Mouse (Mus musculus) T-helper 17 cell (primary cell): ENCODE measurements at regions not wholly inside any gene's neighbourhood (a gene's known extent, or its start where the extent isn't known, plus 50 kb on each side); places are given as distances from the start of the nearest gene placed in this dataset.

ENCODE experiments used
- in situ Hi-C, 2 experiments: fragments of 300-600 bp; cut with MboI, MseI; formaldehyde crosslinking; loops; 1 replicate in 1 of 2; 2 replicates in 1 of 2; pipeline ENCODE4 v1.15.1; 2025; ENCODE audit warnings: high pct_unique_total_duplicates in 2 of 2

DNA sequence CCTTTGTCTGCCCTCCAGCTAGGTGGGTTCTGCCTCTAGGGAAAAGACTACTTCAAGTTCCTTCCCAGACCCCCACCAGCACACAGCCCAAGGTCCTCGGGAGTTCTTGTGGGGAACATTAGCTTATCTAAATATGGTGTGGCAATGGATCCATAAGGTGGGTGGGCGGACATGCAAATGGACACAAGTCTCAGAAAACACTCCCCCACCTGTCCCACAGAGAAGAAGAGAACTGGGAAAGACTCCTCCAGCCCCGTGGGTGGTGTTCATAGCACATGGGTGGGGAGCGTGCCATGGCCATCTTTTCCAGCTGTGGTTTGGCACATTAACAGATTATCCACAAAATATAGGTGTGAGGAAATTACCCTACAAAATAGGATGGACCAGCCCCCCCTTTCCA lies 177.5 kb downstream of the Bcl11b start:
- in situ Hi-C loops, result no loop called here

DNA sequence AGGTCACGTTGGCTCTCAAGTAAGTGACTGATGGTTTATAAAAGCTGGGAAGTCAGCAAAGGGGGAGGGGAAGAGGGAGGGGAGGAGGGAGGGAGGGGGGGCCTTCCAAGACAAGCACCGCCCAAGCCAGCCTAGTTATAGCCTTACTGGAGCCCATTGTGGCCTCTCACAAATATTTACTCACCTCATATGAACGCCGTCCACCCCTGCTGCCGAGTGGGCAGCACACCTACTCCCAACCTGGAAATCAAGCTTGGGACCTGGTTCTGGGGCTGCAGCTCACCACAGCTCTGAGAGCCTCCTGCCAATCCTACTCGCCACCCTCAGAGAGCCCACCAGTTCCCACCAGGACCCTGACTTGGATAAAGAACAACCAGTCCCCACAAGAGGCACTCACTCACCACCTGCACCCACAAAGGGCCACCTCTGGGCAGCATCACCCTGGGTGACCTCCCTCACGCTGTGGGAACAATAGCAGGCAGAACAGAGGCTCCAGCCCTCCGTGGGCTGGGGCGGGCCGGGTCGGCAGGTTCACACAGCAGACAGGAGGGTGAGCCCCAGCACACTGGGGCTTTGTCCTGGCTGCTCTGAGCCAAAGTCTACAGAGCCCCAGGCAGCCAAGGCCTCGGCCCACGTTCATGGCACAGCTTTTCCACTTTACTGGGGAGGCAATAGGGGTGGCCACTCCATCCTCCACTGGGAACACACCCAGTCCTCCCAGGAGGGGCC lies 171.8 kb downstream of the Bcl11b start:
- in situ Hi-C loops, result no loop called here

DNA sequence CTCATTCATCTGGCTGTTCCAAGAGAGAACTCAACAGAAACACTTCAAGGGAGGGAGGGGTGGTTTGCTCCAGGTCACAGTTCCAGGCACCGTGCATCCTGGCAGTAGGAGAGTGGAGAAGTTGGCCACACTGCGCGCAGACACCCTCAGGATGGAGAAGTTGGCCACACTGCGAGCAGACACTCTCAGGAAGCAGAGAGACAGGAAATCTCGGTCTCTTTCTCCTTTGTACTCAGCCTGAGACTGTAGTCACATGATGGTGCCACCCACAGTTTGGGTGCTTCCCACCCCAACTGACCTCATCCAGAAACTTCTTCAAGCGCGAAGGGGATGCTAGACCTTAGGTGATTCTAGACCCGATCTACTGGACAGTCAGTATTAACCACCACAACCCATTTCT lies 170.4 kb downstream of the Bcl11b start:
- in situ Hi-C loops, result no loop called here

DNA sequence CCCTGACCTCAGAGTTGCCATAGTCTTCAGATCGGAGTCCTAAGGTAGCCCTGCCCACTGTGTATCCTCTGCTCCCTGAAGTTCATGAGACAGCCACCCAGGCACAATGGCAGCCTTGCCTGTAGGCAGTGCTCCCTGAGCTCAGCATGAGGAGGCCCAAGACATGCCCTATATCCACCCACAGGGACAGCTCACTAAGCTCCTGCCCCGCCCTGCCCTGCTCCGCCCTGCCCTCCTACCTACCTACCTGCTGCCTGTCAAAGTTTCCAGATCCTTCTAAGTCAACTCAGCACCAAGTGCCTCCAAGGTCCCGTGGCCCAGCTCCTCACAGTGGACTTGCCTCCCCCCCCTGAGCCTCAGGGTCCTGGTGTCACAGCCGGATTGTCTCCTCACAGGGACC lies 168.9 kb downstream of the Bcl11b start:
- in situ Hi-C loops, result no loop called here

DNA sequence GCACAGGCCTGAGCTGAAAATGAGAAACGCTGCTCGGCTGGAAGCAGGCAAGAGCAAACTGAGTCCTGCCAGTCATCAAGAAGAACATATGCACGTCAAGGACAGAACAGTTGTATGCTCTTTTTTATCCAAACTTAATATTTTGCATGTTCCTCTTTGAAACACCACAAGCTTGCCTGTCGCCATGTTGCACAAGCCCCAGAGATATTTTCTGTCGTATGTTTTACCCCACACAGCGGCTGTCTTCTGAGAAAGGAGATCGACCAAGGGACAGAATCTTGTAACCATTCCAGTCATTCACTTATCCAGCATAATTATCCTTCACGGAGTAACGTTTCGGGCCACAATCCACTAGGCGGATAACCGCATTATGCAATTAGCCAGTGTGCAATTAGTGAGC lies 165.7 kb downstream of the Bcl11b start:
- in situ Hi-C loops, result no loop called here

DNA sequence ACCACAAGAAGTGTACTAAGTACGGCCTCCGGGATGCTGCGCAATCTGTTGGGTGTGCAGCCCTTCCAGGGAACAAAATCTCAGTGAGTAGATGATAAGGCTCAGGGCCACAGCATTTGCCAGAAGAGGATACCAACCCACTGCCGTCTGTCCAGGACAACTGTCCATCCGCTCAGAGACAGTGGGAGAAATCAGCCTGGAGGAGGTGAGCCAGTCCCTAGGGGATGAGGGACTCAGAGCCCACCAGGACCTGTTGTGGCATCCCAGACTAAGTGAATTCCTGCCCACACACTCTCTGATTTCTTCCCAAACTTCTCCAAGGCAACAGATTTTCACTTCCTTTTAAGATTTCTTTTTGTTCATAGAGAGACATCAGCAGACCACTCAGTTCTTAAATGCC lies 158.8 kb downstream of the Bcl11b start:
- in situ Hi-C loops, result no loop called here

DNA sequence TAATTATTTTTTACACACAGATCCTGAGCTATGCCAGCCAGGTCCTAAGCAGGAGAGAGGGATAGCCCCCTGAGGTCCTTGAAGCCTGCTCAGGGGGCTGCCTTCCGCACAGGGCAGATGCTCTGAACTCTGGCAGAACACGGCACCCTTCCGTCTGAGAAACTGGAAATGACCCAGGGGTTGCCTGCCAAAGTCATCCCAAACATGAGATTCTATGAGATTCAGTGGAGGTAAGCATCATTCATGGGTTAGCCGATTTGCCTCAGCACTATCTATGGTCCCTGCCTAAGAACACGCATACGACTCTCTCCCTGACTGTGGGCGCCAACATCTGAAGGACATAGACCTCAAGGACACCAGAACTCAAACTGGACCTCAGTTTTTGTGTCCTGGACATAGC lies 152.8 kb downstream of the Bcl11b start:
- in situ Hi-C loops, result no loop called here

DNA sequence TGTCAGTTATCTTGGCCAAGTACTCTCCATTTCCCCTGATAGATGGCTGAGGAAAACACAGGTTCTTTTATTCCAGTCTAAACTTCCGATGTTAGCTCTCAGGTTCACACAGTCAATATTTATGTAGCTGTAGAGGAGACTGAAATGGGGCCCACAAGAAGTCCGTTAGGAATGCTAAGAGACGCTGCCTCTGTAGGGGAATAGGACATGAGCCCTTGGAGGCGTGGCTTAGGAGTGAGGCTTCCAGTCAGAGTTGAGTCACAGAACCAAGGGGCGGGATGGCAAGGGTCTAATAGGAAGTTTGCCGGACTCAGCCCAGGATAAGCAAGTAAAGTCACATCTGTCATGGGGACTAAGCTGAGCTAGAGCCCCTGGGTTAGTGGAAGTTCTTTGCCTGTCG lies 150.5 kb downstream of the Bcl11b start:
- in situ Hi-C loops, result no loop called here

DNA sequence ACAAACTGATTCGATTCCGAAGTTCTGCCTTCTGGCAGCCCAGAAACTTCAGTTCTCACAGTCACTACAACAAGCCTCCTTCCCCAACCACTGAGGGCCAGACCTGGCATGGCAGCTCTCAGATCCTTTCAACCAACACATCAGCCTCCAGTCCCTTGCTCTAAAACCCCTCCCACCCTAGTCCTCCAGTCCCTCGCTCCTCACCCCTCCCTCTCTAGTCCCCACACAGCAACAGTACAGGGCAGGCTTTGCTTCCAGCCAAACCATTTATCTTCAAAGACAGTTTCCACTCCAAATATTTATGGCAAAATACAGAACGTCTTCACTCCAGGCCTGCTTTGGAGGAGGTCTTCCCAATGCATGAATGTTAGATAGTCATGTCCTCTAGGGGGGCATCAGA lies 147.9 kb downstream of the Bcl11b start:
- in situ Hi-C loops, result no loop called here

DNA sequence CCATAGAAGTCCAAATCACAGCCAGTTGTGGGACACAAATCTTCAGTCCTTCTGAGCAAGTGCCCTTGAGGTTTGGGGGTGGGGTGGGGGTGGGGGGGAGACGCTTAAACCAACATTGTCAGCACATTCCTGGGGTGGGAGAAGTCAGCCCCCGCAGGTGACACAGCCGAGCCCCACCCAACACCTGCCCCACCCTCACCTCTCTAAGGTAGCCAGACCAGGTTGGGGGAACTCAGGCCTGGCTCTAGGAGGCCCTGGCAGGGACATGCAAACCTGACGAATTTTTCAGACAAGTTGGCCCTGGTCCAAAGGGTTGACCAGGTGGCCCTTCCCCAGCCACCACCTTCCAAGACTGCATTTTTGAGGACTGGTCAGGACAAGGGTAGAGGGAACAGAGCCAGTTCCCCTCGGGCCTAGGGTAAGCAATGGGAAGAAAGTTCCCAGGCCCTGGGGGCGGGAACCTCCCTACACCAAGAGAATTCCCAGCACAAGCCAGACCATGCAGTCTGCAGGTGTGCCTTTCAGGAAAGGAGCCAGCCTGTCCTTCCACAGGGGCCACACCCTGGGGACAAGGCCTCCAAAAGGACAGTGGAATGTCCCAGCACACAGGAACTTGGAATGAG lies 146.9 kb downstream of the Bcl11b start:
- in situ Hi-C loops, result no loop called here

DNA sequence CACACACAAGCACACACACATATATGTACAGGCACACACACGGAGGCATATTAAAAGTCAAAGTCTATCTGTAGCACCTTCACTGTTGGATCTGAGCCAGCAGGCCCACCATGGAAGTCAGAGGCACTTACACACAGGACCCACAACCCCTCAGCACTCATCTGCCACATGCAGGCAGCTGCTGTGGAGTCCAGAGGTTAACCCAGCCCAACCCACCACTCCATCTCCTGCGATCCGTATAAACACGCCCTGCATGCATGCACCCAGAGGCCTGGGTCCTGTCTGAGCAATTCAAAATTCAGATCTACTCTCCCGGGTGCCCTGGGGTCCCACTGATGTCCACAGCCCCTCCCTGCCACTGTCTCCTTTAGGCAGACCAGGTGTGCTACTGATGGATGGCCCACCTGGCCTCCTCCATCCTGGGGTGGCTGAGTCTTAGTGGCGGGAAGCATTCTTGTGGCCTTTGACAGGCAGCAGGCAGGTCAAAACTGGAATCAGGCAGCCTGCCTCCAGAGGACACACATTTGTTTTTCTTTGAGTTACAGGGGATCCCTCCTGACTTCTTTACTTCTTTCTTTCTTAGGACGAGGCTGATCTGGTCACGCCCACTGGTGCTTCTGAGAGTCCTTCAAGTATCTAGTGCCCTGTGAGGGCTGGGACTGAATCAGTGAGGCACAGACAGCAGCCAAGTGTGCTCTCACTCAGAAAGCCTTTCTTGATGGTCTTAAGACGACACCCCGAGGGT lies 144.7 kb downstream of the Bcl11b start:
- in situ Hi-C loops, result no loop called here

DNA sequence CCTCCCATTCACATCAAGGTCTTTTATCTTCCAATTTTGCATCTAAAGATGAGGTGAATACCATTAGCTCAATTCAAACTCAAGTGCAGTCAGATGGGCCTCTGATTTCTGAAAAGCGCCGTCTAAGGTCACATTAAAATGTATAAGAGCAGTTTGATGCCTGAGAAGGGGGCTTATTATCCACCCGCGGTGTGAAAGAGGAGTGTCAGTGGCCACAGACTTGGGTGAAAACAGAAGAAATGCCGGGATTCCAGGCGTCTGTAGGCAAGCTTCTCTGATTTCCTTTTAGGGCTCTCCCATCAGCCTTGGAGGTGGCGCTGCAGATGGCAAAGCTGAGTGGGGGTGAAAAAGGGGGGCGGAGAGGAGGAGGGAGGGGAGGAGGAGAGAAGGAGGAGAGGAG lies 143.7 kb downstream of the Bcl11b start:
- in situ Hi-C loops, result no loop called here

DNA sequence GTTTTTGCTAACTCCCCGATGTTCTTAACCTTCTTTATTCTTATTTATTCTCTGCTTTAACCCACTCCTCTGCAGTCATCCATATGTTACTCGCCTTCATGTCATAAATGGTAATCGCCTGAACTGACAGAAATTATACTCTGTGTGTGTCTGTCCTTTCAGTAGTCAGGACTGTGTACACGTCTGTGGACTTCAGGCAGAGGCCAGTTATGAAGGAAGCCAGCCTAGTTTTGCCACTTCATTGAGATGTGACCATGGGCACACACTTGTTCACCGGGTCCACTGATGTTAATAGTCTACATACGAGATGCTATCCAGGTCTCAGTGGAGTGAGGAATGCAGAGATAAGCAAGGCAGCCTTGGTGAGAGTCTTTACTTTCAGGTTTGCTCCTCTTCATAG lies 143.0 kb downstream of the Bcl11b start:
- in situ Hi-C loops, result no loop called here
